Mouse (Mus musculus) frontal cortex, postnatal 10 days (tissue): Measurements from ENCODE around the gene Stat1.

Source experiments
- DNase-seq, 2 experiments: peaks; one replicate each; pipeline ENCODE4 v3.0.0; 2022; ENCODE audit warnings: low spot score in 2 of 2, mixed read lengths in 1 of 2

Stat1 gene

GRCm38 (mm10) chr1:52131787-52132377 lies 12.6 kb downstream of the Stat1 start:
- DNase-seq, result no peak

GRCm38 (mm10) chr1:52133254-52133653 lies 14.0 kb downstream of the Stat1 start:
- no peak for DNase-seq

- no peak for DNase-seq
These were observed 18.1 kb downstream of the Stat1 start for GRCm38 (mm10) chr1:52137292-52137691.

GRCm38 (mm10) chr1:52140534-52140933 lies 21.3 kb downstream of the Stat1 start:
- DNase-seq, result no peak

GRCm38 (mm10) chr1:52141482-52141881 lies 22.2 kb downstream of the Stat1 start:
- DNase-seq, result no peak

- no peak for DNase-seq
These were observed 22.9 kb downstream of the Stat1 start for GRCm38 (mm10) chr1:52142117-52142516.

- DNase-seq, result no peak
These were observed 24.0 kb downstream of the Stat1 start for GRCm38 (mm10) chr1:52143191-52143590.

- no peak for DNase-seq
These were observed 24.4 kb downstream of the Stat1 start for GRCm38 (mm10) chr1:52143596-52144156.

GRCm38 (mm10) chr1:52144907-52145306 lies 25.7 kb downstream of the Stat1 start:
- DNase-seq, result no peak

GRCm38 (mm10) chr1:52146214-52146970 lies 27.2 kb downstream of the Stat1 start:
- DNase-seq, result peak in 1 of 2 experiments; percentile 57

GRCm38 (mm10) chr1:52147431-52147830 lies 28.2 kb downstream of the Stat1 start:
- DNase-seq, result no peak

- no peak for DNase-seq
These were observed 28.9 kb downstream of the Stat1 start for GRCm38 (mm10) chr1:52148178-52148577.

- no peak for DNase-seq
These were observed 29.5 kb downstream of the Stat1 start for GRCm38 (mm10) chr1:52148696-52149095.

GRCm38 (mm10) chr1:52149934-52150346 lies 30.7 kb downstream of the Stat1 start:
- peak; percentile 35 to 44 for DNase-seq

- no peak for DNase-seq
These were observed 31.4 kb downstream of the Stat1 start for GRCm38 (mm10) chr1:52150676-52151075.

GRCm38 (mm10) chr1:52151166-52151565 lies 31.9 kb downstream of the Stat1 start:
- DNase-seq, result no peak

GRCm38 (mm10) chr1:52152369-52152768 lies 33.1 kb downstream of the Stat1 start:
- no peak for DNase-seq

GRCm38 (mm10) chr1:52152936-52153335 lies 33.7 kb downstream of the Stat1 start:
- no peak for DNase-seq

GRCm38 (mm10) chr1:52154890-52155289 lies 35.6 kb downstream of the Stat1 start:
- no peak for DNase-seq

- DNase-seq, result no peak
These were observed 37.1 kb downstream of the Stat1 start for GRCm38 (mm10) chr1:52156351-52156750.

GRCm38 (mm10) chr1:52158040-52158439 lies 38.8 kb downstream of the Stat1 start:
- DNase-seq, result no peak

- DNase-seq, result no peak
These were observed 39.5 kb downstream of the Stat1 start for GRCm38 (mm10) chr1:52158490-52159381.
